Mouse (Mus musculus) bone marrow macrophage, adult 2 months (primary cell): Measurements from ENCODE around the gene Card14.

ENCODE experiments used
- CTCF ChIP-seq: IDR thresholded peaks from 2 replicates; pipeline ENCODE4 v1.5.1; 2012; ENCODE audit warnings: low read depth, mild to moderate bottlenecking, low read length, moderate library complexity
- POLR2A ChIP-seq: IDR thresholded peaks from 2 replicates; pipeline ENCODE4 v1.6.1; 2012; ENCODE audit warnings: mild to moderate bottlenecking, low read depth, low read length, borderline replicate concordance

DNA sequence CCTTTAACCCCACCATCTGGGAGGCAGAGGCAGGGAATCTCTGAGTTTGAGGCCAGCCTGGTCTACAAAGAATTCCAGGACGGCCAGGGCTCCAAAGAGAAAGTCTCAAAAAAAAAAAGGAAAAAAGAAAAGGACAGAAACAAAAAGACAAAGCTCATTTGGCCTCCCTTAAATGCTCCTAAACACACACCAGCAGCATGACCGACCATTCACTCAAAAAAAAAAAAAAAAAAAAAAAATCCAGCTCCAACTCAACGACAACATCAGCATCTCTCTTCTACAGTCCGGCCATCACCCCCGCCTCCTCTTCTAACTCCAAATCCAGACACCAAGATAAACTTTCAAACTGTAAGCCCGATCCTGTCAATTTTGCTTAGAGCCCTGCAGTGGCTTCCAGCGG is 8.7 kb upstream of the Card14 start:
- TF ChIP-seq CTCF, result no peak
- no peak for TF ChIP-seq POLR2A
